Mouse (Mus musculus): Measurements from ENCODE around the gene Sec22c. TPM values are rescaled to one million over a fixed set of nuclear protein-coding genes. Genes with fewer than 3 reads are reported as not detected.

Gene Sec22c
- polyA plus RNA-seq, 1 experiment from 2014 or later = 10.1 TPM

DNA sequence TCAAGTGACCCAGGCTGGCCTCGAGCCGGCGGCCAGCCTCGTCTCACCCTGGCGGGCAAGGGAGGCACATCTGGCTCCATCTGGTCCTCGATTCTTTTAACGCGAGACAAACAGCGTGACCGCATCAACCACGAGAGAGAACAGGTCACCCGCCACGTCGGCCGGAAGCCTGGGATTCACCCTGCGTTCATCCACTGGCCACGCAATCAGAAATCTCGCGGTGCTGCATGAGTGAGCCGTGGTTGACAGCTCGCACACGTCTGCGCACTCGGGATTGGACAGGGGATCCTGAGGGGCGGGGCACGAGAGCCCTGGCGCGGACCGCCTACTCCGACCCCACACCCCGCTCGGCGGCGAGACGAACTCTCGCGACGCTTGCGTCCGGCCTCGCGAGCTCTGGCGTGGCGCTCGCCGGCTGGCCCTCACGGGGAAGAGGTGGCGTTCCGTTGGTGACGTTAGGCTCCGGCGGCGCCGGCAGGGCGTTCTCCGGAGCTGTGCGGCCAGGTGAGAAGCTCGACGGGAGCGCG lies 13.6 kb upstream of the Sec22c start, which contains the start of gene Nktr:
Gene Nktr (plus strand): TSS at position 378 of the 527 bp plus-strand sequence.
- Histone ChIP-seq H3K9me3 (ENCODE audit: control insufficient read depth, low read depth, low read length) (0 out of 2 replicates have a peak, but pooled peaks cover 2% of the 10 kb centered on the region), H3K27me3 (ENCODE audit: control insufficient read depth, insufficient read depth, low read length) (no peaks in the 10 kb centered on the region), H3K4me3 (ENCODE audit: low read depth, low read length) (peak within 1 kb of the TSS; percentile 95), H3K36me3 (ENCODE audit: control insufficient read depth, insufficient read depth, low read length) (no peaks in the 10 kb centered on the region), H3K27ac (ENCODE audit: low read length) (peak within 1 kb of the TSS; percentile 97), H3K4me2 (replicated peaks; ENCODE audit: low read depth, low read length) (peak within 1 kb of the TSS; percentile 87), H3K4me1 (ENCODE audit: control insufficient read depth, insufficient read depth, low read length) (peaks cover 7% of the 10 kb centered on the region; the same call in 1 of the 2 replicates), H3K9ac (replicated peaks; ENCODE audit: low read depth, low read length) (peak within 1 kb of the TSS; percentile 95)
- WGBS = under 1% methylated on average over 57 of the region's 61 CpGs
- ATAC-seq (ENCODE audit: insufficient number of reproducible peaks, insufficient read depth, low FRiP score, low read depth) = peak; percentile 99

GRCm38 (mm10) chr9:121718070-121718705 lies 12.9 kb upstream of the Sec22c start:
- H3K36me3 ChIP-seq (ENCODE audit: control insufficient read depth, insufficient read depth, low read length) = peaks cover 3% of the 10 kb centered on the region; the same call in 1 of the 2 replicates
- H3K4me2 ChIP-seq (replicated peaks; ENCODE audit: low read depth, low read length) = peak overlapping the region; percentile 55
- H3K4me1 ChIP-seq (ENCODE audit: control insufficient read depth, insufficient read depth, low read length) = peaks cover 7% of the 10 kb centered on the region; the same call in 1 of the 2 replicates
- no peak for ATAC-seq (ENCODE audit: insufficient number of reproducible peaks, insufficient read depth, low FRiP score, low read depth)
- 0 out of 2 replicates have a peak, but pooled peaks cover 2% of the 10 kb centered on the region for H3K9me3 ChIP-seq (ENCODE audit: control insufficient read depth, low read depth, low read length)
- H3K27me3 ChIP-seq (ENCODE audit: control insufficient read depth, insufficient read depth, low read length) = no peaks in the 10 kb centered on the region
- H3K27ac ChIP-seq (ENCODE audit: low read length) = peak overlapping the region; percentile 97
- H3K9ac ChIP-seq (replicated peaks; ENCODE audit: low read depth, low read length) = peak overlapping the region; percentile 95
- WGBS = 67% methylated on average over 15 of the region's 15 CpGs
- H3K4me3 ChIP-seq (ENCODE audit: low read depth, low read length) = peak overlapping the region; percentile 95

DNA sequence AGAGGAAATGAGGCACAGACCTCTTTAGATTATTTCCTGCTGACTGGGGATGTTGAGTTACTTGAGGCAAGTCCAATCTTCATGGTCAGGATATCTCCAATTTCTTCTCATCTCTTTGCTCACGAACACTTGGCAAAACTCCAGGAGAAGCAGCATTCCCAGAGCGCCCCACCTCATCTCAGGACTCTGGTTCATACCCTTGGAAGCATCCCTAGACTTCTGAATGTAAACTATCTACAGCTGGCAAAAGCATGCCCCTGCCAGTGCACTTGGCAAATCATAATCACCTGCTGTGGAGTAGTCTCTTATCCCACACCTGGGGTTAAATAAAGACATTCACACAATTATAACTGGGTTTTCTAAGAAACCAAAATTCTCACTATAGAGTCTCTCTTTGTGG lies 11.8 kb upstream of the Sec22c start:
- peaks cover 12% of the 10 kb centered on the region for H3K36me3 ChIP-seq (ENCODE audit: control insufficient read depth, insufficient read depth, low read length)
- H3K9ac ChIP-seq (replicated peaks; ENCODE audit: low read depth, low read length) = no peak overlapping the region
- H3K4me3 ChIP-seq (ENCODE audit: low read depth, low read length) = no peak overlapping the region
- WGBS = 71% methylated on average over 2 of the region's 2 CpGs
- H3K4me1 ChIP-seq (ENCODE audit: control insufficient read depth, insufficient read depth, low read length) = peaks cover 7% of the 10 kb centered on the region; the same call in 1 of the 2 replicates
- no peak overlapping the region for H3K27ac ChIP-seq (ENCODE audit: low read length)
- no peak overlapping the region for H3K4me2 ChIP-seq (replicated peaks; ENCODE audit: low read depth, low read length)
- no peaks in the 10 kb centered on the region for H3K27me3 ChIP-seq (ENCODE audit: control insufficient read depth, insufficient read depth, low read length)
- 0 out of 2 replicates have a peak, but pooled peaks cover 2% of the 10 kb centered on the region for H3K9me3 ChIP-seq (ENCODE audit: control insufficient read depth, low read depth, low read length)
- ATAC-seq (ENCODE audit: insufficient number of reproducible peaks, insufficient read depth, low FRiP score, low read depth) = no peak

- H3K27ac ChIP-seq (ENCODE audit: low read length) = peak overlapping the region; percentile 94
- ATAC-seq (ENCODE audit: insufficient number of reproducible peaks, insufficient read depth, low FRiP score, low read depth) = peak; percentile 21; the same call in 1 of the 2 replicates
- no peaks in the 10 kb centered on the region for H3K9me3 ChIP-seq (ENCODE audit: control insufficient read depth, low read depth, low read length)
- H3K9ac ChIP-seq (replicated peaks; ENCODE audit: low read depth, low read length) = peak overlapping the region; percentile 87
- WGBS = under 1% methylated on average over 18 of the region's 18 CpGs
- H3K27me3 ChIP-seq (ENCODE audit: control insufficient read depth, insufficient read depth, low read length) = no peaks in the 10 kb centered on the region
- peaks cover 16% of the 10 kb centered on the region; the same call in 1 of the 2 replicates for H3K4me1 ChIP-seq (ENCODE audit: control insufficient read depth, insufficient read depth, low read length)
- peak overlapping the region; percentile 96 for H3K4me3 ChIP-seq (ENCODE audit: low read depth, low read length)
- H3K4me2 ChIP-seq (replicated peaks; ENCODE audit: low read depth, low read length) = peak overlapping the region; percentile 86
- H3K36me3 ChIP-seq (ENCODE audit: control insufficient read depth, insufficient read depth, low read length) = peaks cover 12% of the 10 kb centered on the region
These were observed 5.3 kb upstream of the Sec22c start for GRCm38 (mm10) chr9:121710584-121710975.

DNA sequence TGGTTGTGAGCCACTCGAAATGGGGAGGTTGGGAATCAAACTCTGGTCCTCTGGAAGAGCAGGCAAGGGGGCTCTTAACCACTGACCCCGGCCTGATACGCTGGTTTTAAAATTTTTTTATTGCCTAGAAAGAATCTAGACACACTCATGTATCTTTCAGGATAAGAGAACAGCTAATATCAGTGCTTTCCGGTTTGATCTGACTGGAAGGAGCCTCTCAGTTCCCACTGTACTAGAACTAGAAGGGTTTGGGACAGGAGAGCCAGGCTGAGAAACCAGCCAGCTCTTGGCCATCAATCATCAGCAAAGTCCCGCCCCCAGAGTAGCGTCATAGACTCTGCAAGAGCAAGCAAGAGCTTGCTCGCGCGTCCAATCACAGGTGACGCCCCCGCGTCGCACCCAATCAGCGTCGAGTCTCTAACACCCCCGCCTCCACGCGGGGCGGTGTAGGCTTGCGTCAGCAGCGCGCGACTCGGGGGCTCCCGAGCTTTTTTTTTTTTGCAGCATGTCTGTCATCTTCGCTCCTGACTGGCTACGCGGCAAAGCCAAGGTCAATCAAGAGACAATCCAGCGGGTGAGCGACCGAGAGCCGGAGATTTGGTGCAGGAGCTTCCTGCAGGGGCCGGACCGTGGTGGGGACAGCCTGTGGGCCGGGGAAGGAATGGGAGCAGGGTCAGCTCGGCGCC lies 4.8 kb upstream of the Sec22c start, which contains the start of gene Ss18l2:
Gene Ss18l2 (plus strand): TSS at position 432 of the 686 bp plus-strand sequence.
- Histone ChIP-seq H3K27me3 (ENCODE audit: control insufficient read depth, insufficient read depth, low read length) (no peaks in the 10 kb centered on the region), H3K9ac (replicated peaks; ENCODE audit: low read depth, low read length) (peak within 1 kb of the TSS; percentile 87), H3K36me3 (ENCODE audit: control insufficient read depth, insufficient read depth, low read length) (peaks cover 12% of the 10 kb centered on the region), H3K4me1 (ENCODE audit: control insufficient read depth, insufficient read depth, low read length) (peaks cover 21% of the 10 kb centered on the region), H3K9me3 (ENCODE audit: control insufficient read depth, low read depth, low read length) (no peaks in the 10 kb centered on the region), H3K4me2 (replicated peaks; ENCODE audit: low read depth, low read length) (peak within 1 kb of the TSS; percentile 86), H3K4me3 (ENCODE audit: low read depth, low read length) (peak within 1 kb of the TSS; percentile 96), H3K27ac (ENCODE audit: low read length) (peak within 1 kb of the TSS; percentile 94)
- WGBS = 5% methylated on average over 37 of the region's 37 CpGs
- ATAC-seq (ENCODE audit: insufficient number of reproducible peaks, insufficient read depth, low FRiP score, low read depth) = peak; percentile 99

DNA sequence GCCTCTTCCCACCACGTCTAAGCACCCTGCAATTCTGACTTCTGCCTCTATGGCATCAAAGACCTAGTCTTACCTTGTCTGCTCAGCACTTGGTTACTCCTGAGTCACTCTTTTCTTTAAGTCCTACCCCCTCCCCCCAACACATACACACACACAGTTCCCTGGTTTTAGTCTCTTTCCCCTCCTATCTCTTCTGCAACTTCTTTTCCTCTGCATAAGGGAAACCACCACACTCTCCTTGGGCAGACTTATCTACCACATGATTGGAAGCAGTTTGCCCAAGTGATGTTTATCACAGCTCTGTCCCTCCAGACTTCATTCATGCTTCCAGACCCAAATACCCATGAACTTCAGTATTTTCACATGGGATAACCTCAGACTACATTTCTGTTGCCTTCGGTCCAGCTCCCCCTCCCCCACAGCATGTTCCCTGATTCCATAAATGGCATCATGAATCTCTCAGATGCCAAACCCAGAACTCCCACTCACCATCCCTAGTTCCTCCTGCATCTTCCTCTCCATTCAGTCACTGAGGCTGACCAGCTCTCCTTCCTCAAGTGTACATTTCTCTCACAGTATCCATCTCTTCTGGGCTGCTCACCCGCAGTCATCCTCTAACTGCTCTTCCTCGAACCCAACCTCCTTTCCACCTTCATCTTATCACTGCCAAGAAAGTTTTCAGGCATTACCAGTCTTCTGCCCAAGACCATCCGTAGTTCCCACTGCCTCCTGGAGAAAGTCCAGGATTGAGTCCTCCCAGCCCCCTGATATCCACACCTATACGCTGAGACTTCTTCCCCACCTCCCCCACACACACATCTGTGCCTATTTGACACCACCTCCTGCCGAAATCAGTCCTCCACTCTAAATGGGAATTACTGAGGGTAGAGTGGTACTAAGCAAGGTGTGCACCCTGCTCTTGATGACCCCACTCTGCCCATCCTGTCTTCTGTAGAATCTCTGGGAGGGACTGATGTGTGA lies 3.5 kb upstream of the Sec22c start:
- ATAC-seq (ENCODE audit: insufficient number of reproducible peaks, insufficient read depth, low FRiP score, low read depth) = no peak
- Histone ChIP-seq H3K4me3 (ENCODE audit: low read depth, low read length) (no peak overlapping the region), H3K4me1 (ENCODE audit: control insufficient read depth, insufficient read depth, low read length) (peaks cover 22% of the 10 kb centered on the region), H3K4me2 (replicated peaks; ENCODE audit: low read depth, low read length) (no peak overlapping the region), H3K36me3 (ENCODE audit: control insufficient read depth, insufficient read depth, low read length) (peaks cover 12% of the 10 kb centered on the region), H3K9ac (replicated peaks; ENCODE audit: low read depth, low read length) (no peak overlapping the region), H3K9me3 (ENCODE audit: control insufficient read depth, low read depth, low read length) (no peaks in the 10 kb centered on the region), H3K27me3 (ENCODE audit: control insufficient read depth, insufficient read depth, low read length) (no peaks in the 10 kb centered on the region), H3K27ac (ENCODE audit: low read length) (no peak overlapping the region)
- 67% methylated on average over 7 of the region's 7 CpGs for WGBS

GRCm38 (mm10) chr9:121707801-121708200 lies 2.5 kb upstream of the Sec22c start:
- WGBS = 43% methylated on average over 6 of the region's 6 CpGs
- Histone ChIP-seq H3K4me3 (ENCODE audit: low read depth, low read length) (no peak overlapping the region), H3K27me3 (ENCODE audit: control insufficient read depth, insufficient read depth, low read length) (no peaks in the 10 kb centered on the region), H3K9me3 (ENCODE audit: control insufficient read depth, low read depth, low read length) (no peaks in the 10 kb centered on the region), H3K4me2 (replicated peaks; ENCODE audit: low read depth, low read length) (no peak overlapping the region), H3K4me1 (ENCODE audit: control insufficient read depth, insufficient read depth, low read length) (peaks cover 22% of the 10 kb centered on the region), H3K36me3 (ENCODE audit: control insufficient read depth, insufficient read depth, low read length) (peaks cover 5% of the 10 kb centered on the region), H3K27ac (ENCODE audit: low read length) (no peak overlapping the region), H3K9ac (replicated peaks; ENCODE audit: low read depth, low read length) (no peak overlapping the region)
- ATAC-seq (ENCODE audit: insufficient number of reproducible peaks, insufficient read depth, low FRiP score, low read depth) = no peak

Measured in stomach, embryonic 14.5 days (tissue).